Mouse (Mus musculus) forebrain, postnatal 0 days (tissue): ENCODE measurements around the gene Slc4a4. TPM values are rescaled to one million over a fixed set of nuclear protein-coding genes. Genes with fewer than 3 reads are reported as not detected.

Experiments
- ATAC-seq: fragments of 200-750 bp; cut with Nextera tagmentation; 2 replicates; pipeline ENCODE4 v1.8.0; 2017; ENCODE audit warnings: mild to moderate bottlenecking, moderate library complexity
- DNase-seq: peaks from one replicate; pipeline ENCODE4 v3.0.0-alpha.2; 2015
- H3K27ac ChIP-seq: fragments of 300-500 bp; sonication (generic); 2 replicates; pipeline ENCODE4 v1.5.1; 2014; ENCODE audit warnings: low read depth, mild to moderate bottlenecking, antibody characterized with exemption, low read length, moderate library complexity, mixed read lengths
- H3K27me3 ChIP-seq: fragments of 300-500 bp; sonication (generic); 2 replicates; pipeline ENCODE4 v1.6.1; 2014; ENCODE audit warnings: mild to moderate bottlenecking, low read length, mixed read lengths; ENCODE audit not compliant: insufficient read depth
- H3K36me3 ChIP-seq: fragments of 300-500 bp; sonication (generic); 2 replicates; pipeline ENCODE4 v1.6.1; 2014; ENCODE audit warnings: mild to moderate bottlenecking, moderate library complexity; ENCODE audit not compliant: insufficient read depth
- H3K4me1 ChIP-seq: fragments of 300-500 bp; sonication (generic); 2 replicates; pipeline ENCODE4 v1.6.1; 2014; ENCODE audit warnings: antibody characterized with exemption; ENCODE audit not compliant: insufficient read depth
- H3K4me2 ChIP-seq: fragments of 300-500 bp; sonication (generic); 2 replicates; pipeline ENCODE4 v1.6.1; 2014; ENCODE audit warnings: low read depth, mild to moderate bottlenecking, moderate library complexity
- H3K4me3 ChIP-seq: fragments of 300-500 bp; sonication (generic); 2 replicates; pipeline ENCODE4 v1.5.1; 2014; ENCODE audit warnings: low read depth, low read length, mixed read lengths
- H3K9ac ChIP-seq: fragments of 300-500 bp; sonication (generic); 2 replicates; pipeline ENCODE4 v1.6.1; 2014; ENCODE audit warnings: mild to moderate bottlenecking
- H3K9me3 ChIP-seq: fragments of 300-500 bp; sonication (generic); 2 replicates; pipeline ENCODE4 v1.6.1; 2016; ENCODE audit warnings: low read length
- CTCF ChIP-seq: sonication (generic); IDR thresholded peaks from 2 replicates; pipeline ENCODE4 v1.5.1; 2016; ENCODE audit warnings: antibody characterized with exemption, control low read depth, low read depth
- WGBS: fragments of 180-500 bp; shearing (Covaris S2); extraction: QIAGEN DNeasy Blood & Tissue Kit; methylation state at CpG from one replicate; pipeline ENCODE4 v1.1.7; 2014; 5-methylcytosine and 5-hydroxymethylcytosine counted together
- polyA plus RNA-seq: library from polyadenylated mRNA; unstranded; fragments of >200 nt; fragmentation: Nextera tagmentation; extraction: Ambion mirVana; gene quantifications from 2 replicates; pipeline ENCODE4 v1.2.1, GENCODE M21; 2015
- total RNA-seq: library from RNA; depleted of rRNA; stranded (reverse); fragments of >200 nt; gene quantifications from 2 replicates; pipeline ENCODE4 v1.2.3, GENCODE M21; 2014

Gene Slc4a4
- total and polyA plus RNA-seq, 2 experiments from 2014 or later = 11.8 to 34.7 TPM

GRCm38 (mm10) chr5:88941905-88942304 lies 55.3 kb downstream of the Slc4a4 start:
- H3K36me3 ChIP-seq = no peaks in the 10 kb centered on the region
- ATAC-seq = no peak

GRCm38 (mm10) chr5:88945661-88946339 lies 59.2 kb downstream of the Slc4a4 start:
- no peak overlapping the region for H3K4me2 ChIP-seq
- DNase-seq (peak; percentile 59), ATAC-seq (peak; percentile 79)
- TF ChIP-seq CTCF = no peak
- no peaks in the 10 kb centered on the region for H3K4me1 ChIP-seq
- H3K9ac ChIP-seq = no peak overlapping the region
- H3K9me3 ChIP-seq = no peaks in the 10 kb centered on the region
- no peak overlapping the region for H3K4me3 ChIP-seq
- H3K27me3 ChIP-seq = no peaks in the 10 kb centered on the region
- H3K36me3 ChIP-seq = no peaks in the 10 kb centered on the region
- peak overlapping the region; percentile 54; the same call in 1 of the 2 replicates for H3K27ac ChIP-seq
- WGBS = 26% methylated on average over 10 of the region's 10 CpGs

More at GRCm38 (mm10) chr5:88941905-88942304, 55.3 kb downstream of the Slc4a4 start:
- H3K4me2 ChIP-seq = no peak overlapping the region
- no peak for TF ChIP-seq CTCF
- no peak overlapping the region for H3K9ac ChIP-seq
- H3K4me3 ChIP-seq = no peak overlapping the region
- no peaks in the 10 kb centered on the region for H3K27me3 ChIP-seq
- H3K4me1 ChIP-seq = no peaks in the 10 kb centered on the region
- WGBS = 75% methylated on average over 7 of the region's 7 CpGs
- H3K27ac ChIP-seq = no peak overlapping the region
- DNase-seq = no peak
- H3K9me3 ChIP-seq = no peaks in the 10 kb centered on the region

GRCm38 (mm10) chr5:88950337-88950736 lies 63.7 kb downstream of the Slc4a4 start:
- no peaks in the 10 kb centered on the region for H3K4me1 ChIP-seq
- no peak overlapping the region for H3K9ac ChIP-seq
- DNase-seq (peak; percentile 73), ATAC-seq (peak; percentile 88)
- H3K27me3 ChIP-seq = no peaks in the 10 kb centered on the region
- no peak overlapping the region for H3K4me2 ChIP-seq
- WGBS = 66% methylated on average over 7 of the region's 7 CpGs
- H3K36me3 ChIP-seq = no peaks in the 10 kb centered on the region
- H3K9me3 ChIP-seq = no peaks in the 10 kb centered on the region
- no peak overlapping the region for H3K4me3 ChIP-seq
- TF ChIP-seq CTCF = no peak
- H3K27ac ChIP-seq = no peak overlapping the region

GRCm38 (mm10) chr5:88952757-88953577 lies 66.3 kb downstream of the Slc4a4 start:
- Histone ChIP-seq H3K4me1 (no peaks in the 10 kb centered on the region), H3K36me3 (no peaks in the 10 kb centered on the region), H3K9ac (no peak overlapping the region), H3K4me3 (no peak overlapping the region), H3K4me2 (no peak overlapping the region), H3K27me3 (no peaks in the 10 kb centered on the region), H3K27ac (no peak overlapping the region), H3K9me3 (no peaks in the 10 kb centered on the region)
- 86% methylated on average over 17 of the region's 17 CpGs for WGBS
- TF ChIP-seq CTCF = no peak
- ATAC-seq (no peak), DNase-seq (no peak)

- no peak overlapping the region for H3K9ac ChIP-seq
- H3K4me1 ChIP-seq = no peaks in the 10 kb centered on the region
- DNase-seq = no peak
- no peaks in the 10 kb centered on the region for H3K36me3 ChIP-seq
- H3K27me3 ChIP-seq = no peaks in the 10 kb centered on the region
- H3K27ac ChIP-seq = no peak overlapping the region
- H3K9me3 ChIP-seq = no peaks in the 10 kb centered on the region
- 86% methylated on average over 5 of the region's 5 CpGs for WGBS
- no peak for TF ChIP-seq CTCF
- no peak overlapping the region for H3K4me3 ChIP-seq
- H3K4me2 ChIP-seq = no peak overlapping the region
- ATAC-seq = no peak
Measured at GRCm38 (mm10) chr5:88957735-88958134, 71.1 kb downstream of the Slc4a4 start.

GRCm38 (mm10) chr5:88958966-88959365 lies 72.3 kb downstream of the Slc4a4 start:
- H3K9me3 ChIP-seq = no peaks in the 10 kb centered on the region
- WGBS = 87% methylated on average over 5 of the region's 5 CpGs
- ATAC-seq = no peak
- H3K27me3 ChIP-seq = no peaks in the 10 kb centered on the region
- no peak overlapping the region for H3K4me3 ChIP-seq
- H3K4me1 ChIP-seq = no peaks in the 10 kb centered on the region
- H3K36me3 ChIP-seq = no peaks in the 10 kb centered on the region
- no peak for DNase-seq
- TF ChIP-seq CTCF = no peak
- no peak overlapping the region for H3K9ac ChIP-seq
- no peak overlapping the region for H3K27ac ChIP-seq
- H3K4me2 ChIP-seq = no peak overlapping the region

- ATAC-seq = peak; percentile 45
- H3K4me3 ChIP-seq = no peak overlapping the region
- H3K36me3 ChIP-seq = no peaks in the 10 kb centered on the region
- no peaks in the 10 kb centered on the region for H3K9me3 ChIP-seq
- H3K27me3 ChIP-seq = no peaks in the 10 kb centered on the region
- 50% methylated on average over 6 of the region's 6 CpGs for WGBS
- H3K4me2 ChIP-seq = no peak overlapping the region
- DNase-seq = no peak
- no peak overlapping the region for H3K9ac ChIP-seq
- no peak overlapping the region for H3K27ac ChIP-seq
- TF ChIP-seq CTCF = no peak
- H3K4me1 ChIP-seq = no peaks in the 10 kb centered on the region
Measured at GRCm38 (mm10) chr5:88959412-88959811, 72.8 kb downstream of the Slc4a4 start.
